ENCODE assay signal across 17 mouse cellular contexts in the genomic region with DNA sequence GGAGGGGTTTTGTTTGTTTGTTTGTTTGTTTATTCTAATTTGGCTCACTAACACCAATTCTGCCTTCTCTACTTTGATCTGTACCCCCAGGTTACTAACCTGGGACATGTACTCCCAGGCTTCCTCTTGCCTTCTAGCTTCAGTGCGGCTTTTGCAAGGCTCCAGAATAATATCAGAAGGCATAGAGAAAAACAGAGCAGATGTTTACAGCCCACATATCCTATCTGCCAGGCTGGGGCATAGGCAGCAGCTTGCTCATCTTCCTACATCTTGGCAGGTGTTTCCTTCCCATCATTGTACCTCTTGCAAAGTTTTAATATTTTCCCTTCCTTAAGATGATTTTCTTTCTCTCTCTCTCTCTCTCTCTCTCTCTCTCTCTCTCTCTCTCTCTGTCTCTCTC.
A peak's percentile ranks its signal among the peaks of the same experiment; 100 is the strongest.
DNase-seq lines count a peak whose midpoint lies in the region.
"Had no signal": no experiment of that assay in that cellular context is flagged by ENCODE, and none has a peak within 500 bp of the region (broad histone marks: within the 10 kb centered on the region; RNA-seq: fewer than 3 reads in every experiment).

No protein-coding gene starts in this region.

- DNase-seq in frontal cortex, postnatal 36 days (ENCODE audit: low spot score in 2 of 2) = peak; percentile 56 to 75
- DNase-seq in frontal cortex, postnatal 25 days (ENCODE audit: low spot score in 2 of 2) = no peak
- DNase-seq in brain, adult 2 months (ENCODE audit: low read depth, low spot score) = peak; percentile 84
- peak; percentile 43 for DNase-seq in layer of hippocampus, adult 9-10 months (ENCODE audit: low spot score)
- DNase-seq in left cerebral cortex, postnatal 36 days (ENCODE audit: low spot score in 2 of 2) = peak; percentile 32 to 52
- no peak for DNase-seq in kidney, adult 11 months
- DNase-seq in kidney, postnatal 10 days = no peak
- DNase-seq: adrenal gland, postnatal 14 days; cerebellum, adult 11-12 months; cerebellum, postnatal 14 days; embryo, embryonic 11 days; kidney, adult 8-10 months; kidney, postnatal 4 days; lung, postnatal 4 days; spleen, adult 18-20 months; thymus, adult 18-20 months; thymus, postnatal 4 days had no signal

- intact Hi-C loops in left cerebral cortex, postnatal 36 days (cut with DNase I) = no loop called here

Comparison
In these comparisons a context has a peak if more than half of its experiments do, and no peak if none do; other contexts are left out.
1. DNase-seq: peak in frontal cortex, postnatal 36 days (2 of 2), brain, adult 2 months (single experiment), layer of hippocampus, adult 9-10 months (single experiment) and left cerebral cortex, postnatal 36 days (2 of 2); none in frontal cortex, postnatal 25 days (0 of 2), kidney, adult 11 months (single experiment) and kidney, postnatal 10 days (single experiment).